Comparison of ENCODE assay signal across 7 mouse cellular contexts in the genomic region with DNA sequence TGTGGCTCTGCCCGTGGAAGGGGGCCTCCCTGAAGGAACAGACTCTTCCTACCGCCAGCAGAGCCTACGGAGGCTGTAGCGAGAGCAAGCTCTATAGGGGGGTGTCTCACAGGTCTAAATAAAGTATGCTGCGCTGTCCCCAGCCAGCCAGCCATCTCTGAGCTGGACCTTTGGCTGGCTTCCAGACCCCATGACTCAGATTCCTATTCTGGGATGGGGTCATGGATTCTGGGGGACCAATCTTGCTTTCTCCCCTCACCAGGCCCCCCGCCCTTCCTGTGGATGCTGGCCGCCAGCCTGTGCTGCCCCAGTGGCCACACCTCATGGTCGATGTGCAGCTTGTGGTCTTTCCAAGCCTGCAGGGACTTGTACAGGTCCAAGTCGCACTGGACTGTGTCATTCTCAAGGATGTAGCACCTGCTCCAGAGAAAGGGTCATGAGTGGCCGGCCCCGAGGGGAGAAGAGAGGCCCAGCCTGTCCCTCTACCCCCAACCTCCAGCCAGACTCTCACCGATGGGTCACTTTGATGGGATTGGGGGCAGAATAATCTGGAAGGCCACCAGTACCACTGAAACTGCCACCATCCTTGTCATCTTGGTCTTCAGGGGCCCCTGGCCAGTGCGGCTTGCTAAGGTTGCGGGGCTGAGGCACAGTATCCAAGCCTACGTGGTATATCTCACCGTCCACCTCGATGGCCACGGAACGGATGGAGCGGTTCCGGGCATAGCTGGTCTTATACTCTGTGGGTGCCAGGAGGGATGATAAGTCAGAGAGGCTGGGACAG.
DNase-seq lines count a peak whose midpoint lies in the region; ATAC-seq lines count a peak whose summit lies in the region.

No protein-coding gene starts in this region.

- H3K4me1 ChIP-seq in lung, embryonic 16.5 days (replicated peaks; ENCODE audit: control insufficient read depth, insufficient read depth, low read length) = peaks cover 24% of the 10 kb centered on the region
- peaks cover 9% of the 10 kb centered on the region; the same call in 1 of the 2 replicates for H3K4me1 ChIP-seq in forebrain, embryonic 13.5 days

- H3K27me3 ChIP-seq in lung, embryonic 16.5 days (ENCODE audit: control insufficient read depth, insufficient read depth, low read depth, low read length) = no peaks in the 10 kb centered on the region
- H3K27me3 ChIP-seq in forebrain, embryonic 13.5 days = no peaks in the 10 kb centered on the region

- peak; percentile 83 for DNase-seq in adrenal gland, adult 2 months
- peak; percentile 71 for DNase-seq in gastrocnemius, adult 18-20 months (ENCODE audit: low spot score)
- peak; percentile 49 for DNase-seq in kidney, adult 11 months
- DNase-seq in retina, embryonic 14.5 days (ENCODE audit: low spot score) = no peak
- no peak for DNase-seq in ovary, postnatal 36 days (ENCODE audit: low spot score)

- H3K36me3 ChIP-seq in lung, embryonic 16.5 days (ENCODE audit: control insufficient read depth, insufficient read depth, low read length) = no peaks in the 10 kb centered on the region
- H3K36me3 ChIP-seq in forebrain, embryonic 13.5 days (ENCODE audit: poor library complexity, severe bottlenecking) = 0 out of 2 replicates have a peak, but pooled peaks cover 6% of the 10 kb centered on the region

- peak overlapping the region; percentile 29 for H3K27ac ChIP-seq in lung, embryonic 16.5 days (ENCODE audit: low read length)
- H3K27ac ChIP-seq in forebrain, embryonic 13.5 days = no peak overlapping the region

- H3K4me2 ChIP-seq in lung, embryonic 16.5 days (ENCODE audit: low read depth, low read length) = peak overlapping the region; percentile 44
- no peak overlapping the region for H3K4me2 ChIP-seq in forebrain, embryonic 13.5 days

- peak; percentile 24 for ATAC-seq in lung, embryonic 16.5 days (ENCODE audit: low read depth)
- no peak for ATAC-seq in forebrain, embryonic 13.5 days

- no peak overlapping the region for H3K4me3 ChIP-seq in lung, embryonic 16.5 days (ENCODE audit: low read length)
- H3K4me3 ChIP-seq in forebrain, embryonic 13.5 days = no peak overlapping the region

- H3K9ac ChIP-seq in lung, embryonic 16.5 days (ENCODE audit: low read length) = 0 out of 2 replicates have a peak overlapping the region, but pooled peaks have one; percentile 8
- H3K9ac ChIP-seq in forebrain, embryonic 13.5 days = no peak overlapping the region

- 72% methylated on average over 21 of the region's 21 CpGs for WGBS in lung, embryonic 16.5 days
- WGBS in forebrain, embryonic 13.5 days = 87% methylated on average over 21 of the region's 21 CpGs

- H3K9me3 ChIP-seq in lung, embryonic 16.5 days (ENCODE audit: control insufficient read depth, low read length) = no peaks in the 10 kb centered on the region
- no peaks in the 10 kb centered on the region for H3K9me3 ChIP-seq in forebrain, embryonic 13.5 days (replicated peaks)

Comparison
In these comparisons a context has a peak if more than half of its experiments do, and no peak if none do; other contexts are left out.
1. DNase-seq: peak in adrenal gland, adult 2 months (single experiment), gastrocnemius, adult 18-20 months (single experiment) and kidney, adult 11 months (single experiment); none in retina, embryonic 14.5 days (single experiment) and ovary, postnatal 36 days (single experiment).